Mouse (Mus musculus) spleen, adult 2 months (tissue): ENCODE measurements around the gene Eno2.

Source experiments
- CTCF ChIP-seq: fragments of 200-500 bp; IDR thresholded peaks from 2 replicates; pipeline ENCODE4 v1.5.1; 2011; ENCODE audit warnings: mild to moderate bottlenecking, inconsistent platforms; ENCODE audit not compliant: insufficient read depth, insufficient read length, insufficient replicate concordance; ENCODE audit errors: extremely low read depth
- POLR2A ChIP-seq: fragments of 200-500 bp; IDR thresholded peaks from 2 replicates; pipeline ENCODE4 v1.6.1; 2011; ENCODE audit warnings: low read depth, low read length, inconsistent platforms

GRCm38 (mm10) chr6:124816611-124817010 is 47.1 kb upstream of the Eno2 start:
- TF ChIP-seq CTCF (no peak), POLR2A (no peak)
